Mouse (Mus musculus): ENCODE measurements around the gene Cnot1. TPM values are rescaled to one million over a fixed set of nuclear protein-coding genes. Genes with fewer than 3 reads are reported as not detected.

The Cnot1 gene
- total and polyA plus RNA-seq, 2 experiments = 40.2 to 116 TPM

DNA sequence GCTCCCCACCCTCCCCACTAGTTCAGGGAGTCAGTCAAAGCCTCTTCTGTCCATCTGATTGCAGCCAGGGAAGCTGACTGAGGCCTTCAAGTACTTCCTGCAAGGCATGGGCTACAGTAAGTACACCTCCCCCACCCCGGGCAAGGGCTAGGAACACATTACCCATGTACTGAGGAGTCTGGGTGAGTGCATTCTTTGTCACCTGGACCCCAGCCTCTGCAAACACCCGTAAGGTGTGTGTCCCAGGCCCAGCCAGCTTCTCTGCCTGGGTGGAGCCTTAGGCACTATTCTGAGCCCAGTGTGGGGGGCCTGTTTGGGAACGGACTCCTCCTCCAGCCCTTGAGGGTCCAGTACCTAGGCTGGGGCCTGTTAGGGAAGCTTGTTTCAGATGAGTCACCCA is 96.2 kb downstream of the Cnot1 start:
- no peak for TF ChIP-seq POLR2A (IDR thresholded peaks at IDR 0.05; ENCODE audit: extremely low read depth, insufficient read depth, low read length)
- no peak for TF ChIP-seq CTCF (IDR thresholded peaks at IDR 0.05; ENCODE audit: low read depth, low read length)
- no peak for DNase-seq (ENCODE audit: extremely low read depth, low read depth, low spot score)
- 88% methylated on average over 3 of the region's 3 CpGs for WGBS
- Histone ChIP-seq H3K9ac (ENCODE audit: low read depth, low read length) (no peak overlapping the region), H3K27me3 (ENCODE audit: control insufficient read depth, insufficient read depth, low read length) (no peaks in the 10 kb centered on the region), H3K4me3 (ENCODE audit: insufficient read depth, low read depth, low read length) (no peak overlapping the region), H3K27ac (replicated peaks; ENCODE audit: insufficient read depth, low read depth, low read length) (no peak overlapping the region), H3K79me2 (ENCODE audit: control insufficient read depth, insufficient read depth, low read length) (no peaks in the 10 kb centered on the region), H3K4me1 (ENCODE audit: control insufficient read depth, insufficient read depth, low read length) (peaks cover 2% of the 10 kb centered on the region; the same call in 1 of the 2 replicates), H3K36me3 (ENCODE audit: control insufficient read depth, insufficient read depth, low read length) (no peaks in the 10 kb centered on the region)

GRCm38 (mm10) chr8:95709579-95709978 is 97.7 kb downstream of the Cnot1 start:
- DNase-seq (ENCODE audit: extremely low read depth, low read depth, low spot score) = no peak
- 54% methylated on average over 7 of the region's 7 CpGs for WGBS
- no peaks in the 10 kb centered on the region for H3K79me2 ChIP-seq (ENCODE audit: control insufficient read depth, insufficient read depth, low read length)
- H3K27me3 ChIP-seq (ENCODE audit: control insufficient read depth, insufficient read depth, low read length) = no peaks in the 10 kb centered on the region
- TF ChIP-seq POLR2A (IDR thresholded peaks at IDR 0.05; ENCODE audit: extremely low read depth, insufficient read depth, low read length) (no peak), CTCF (IDR thresholded peaks at IDR 0.05; ENCODE audit: low read depth, low read length) (no peak)
- H3K36me3 ChIP-seq (ENCODE audit: control insufficient read depth, insufficient read depth, low read length) = no peaks in the 10 kb centered on the region
- H3K4me1 ChIP-seq (ENCODE audit: control insufficient read depth, insufficient read depth, low read length) = no peaks in the 10 kb centered on the region
- no peak overlapping the region for H3K4me3 ChIP-seq (ENCODE audit: insufficient read depth, low read depth, low read length)
- H3K9ac ChIP-seq (ENCODE audit: low read depth, low read length) = no peak overlapping the region
- no peak overlapping the region for H3K27ac ChIP-seq (replicated peaks; ENCODE audit: insufficient read depth, low read depth, low read length)

DNA sequence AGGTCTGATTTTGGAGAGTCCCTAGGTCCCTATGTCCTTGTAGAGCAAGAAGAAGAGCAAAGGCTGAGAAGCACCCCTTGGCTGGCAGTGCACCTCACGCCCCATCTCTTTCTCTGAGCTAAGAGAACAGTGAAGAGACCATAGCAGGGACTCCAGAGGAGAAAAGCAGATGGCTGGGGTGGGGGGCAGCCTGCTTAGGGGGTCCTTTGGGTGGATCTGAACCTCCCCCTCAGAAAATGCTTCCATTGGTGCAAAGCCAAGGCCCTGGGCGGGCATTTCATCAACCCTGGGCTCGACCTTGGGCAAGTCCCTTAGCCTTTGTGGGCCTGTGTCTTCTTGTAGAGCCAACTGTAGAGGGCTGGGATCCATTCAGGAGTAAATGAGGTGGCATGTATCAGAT is 102.7 kb downstream of the Cnot1 start:
- DNase-seq (ENCODE audit: extremely low read depth, low read depth, low spot score) = no peak
- Histone ChIP-seq H3K27me3 (ENCODE audit: control insufficient read depth, insufficient read depth, low read length) (no peaks in the 10 kb centered on the region), H3K79me2 (ENCODE audit: control insufficient read depth, insufficient read depth, low read length) (no peaks in the 10 kb centered on the region), H3K27ac (replicated peaks; ENCODE audit: insufficient read depth, low read depth, low read length) (no peak overlapping the region), H3K36me3 (ENCODE audit: control insufficient read depth, insufficient read depth, low read length) (no peaks in the 10 kb centered on the region), H3K4me1 (ENCODE audit: control insufficient read depth, insufficient read depth, low read length) (no peaks in the 10 kb centered on the region), H3K9ac (ENCODE audit: low read depth, low read length) (no peak overlapping the region), H3K4me3 (ENCODE audit: insufficient read depth, low read depth, low read length) (no peak overlapping the region)
- TF ChIP-seq POLR2A (IDR thresholded peaks at IDR 0.05; ENCODE audit: extremely low read depth, insufficient read depth, low read length) = no peak
- TF ChIP-seq CTCF (IDR thresholded peaks at IDR 0.05; ENCODE audit: low read depth, low read length) = no peak
- 85% methylated on average over 3 of the region's 3 CpGs for WGBS

GRCm38 (mm10) chr8:95703461-95704260 is 103.6 kb downstream of the Cnot1 start:
- DNase-seq (ENCODE audit: extremely low read depth, low read depth, low spot score) = no peak
- Histone ChIP-seq H3K4me3 (ENCODE audit: insufficient read depth, low read depth, low read length) (no peak overlapping the region), H3K27me3 (ENCODE audit: control insufficient read depth, insufficient read depth, low read length) (no peaks in the 10 kb centered on the region), H3K4me1 (ENCODE audit: control insufficient read depth, insufficient read depth, low read length) (no peaks in the 10 kb centered on the region), H3K9ac (ENCODE audit: low read depth, low read length) (no peak overlapping the region), H3K27ac (replicated peaks; ENCODE audit: insufficient read depth, low read depth, low read length) (no peak overlapping the region), H3K79me2 (ENCODE audit: control insufficient read depth, insufficient read depth, low read length) (no peaks in the 10 kb centered on the region), H3K36me3 (ENCODE audit: control insufficient read depth, insufficient read depth, low read length) (no peaks in the 10 kb centered on the region)
- TF ChIP-seq CTCF (IDR thresholded peaks at IDR 0.05; ENCODE audit: low read depth, low read length) = no peak
- no peak for TF ChIP-seq POLR2A (IDR thresholded peaks at IDR 0.05; ENCODE audit: extremely low read depth, insufficient read depth, low read length)
- WGBS = 11% methylated on average over 15 of the region's 15 CpGs

- 6% methylated on average over 34 of the region's 34 CpGs for WGBS
- H3K4me3 ChIP-seq (ENCODE audit: insufficient read depth, low read depth, low read length) = peak overlapping the region; percentile 45
- H3K36me3 ChIP-seq (ENCODE audit: control insufficient read depth, insufficient read depth, low read length) = no peaks in the 10 kb centered on the region
- no peak overlapping the region for H3K27ac ChIP-seq (replicated peaks; ENCODE audit: insufficient read depth, low read depth, low read length)
- no peaks in the 10 kb centered on the region for H3K4me1 ChIP-seq (ENCODE audit: control insufficient read depth, insufficient read depth, low read length)
- no peaks in the 10 kb centered on the region for H3K79me2 ChIP-seq (ENCODE audit: control insufficient read depth, insufficient read depth, low read length)
- peak overlapping the region; percentile 17; the same call in 1 of the 2 replicates for H3K9ac ChIP-seq (ENCODE audit: low read depth, low read length)
- no peaks in the 10 kb centered on the region for H3K27me3 ChIP-seq (ENCODE audit: control insufficient read depth, insufficient read depth, low read length)
- no peak for DNase-seq (ENCODE audit: extremely low read depth, low read depth, low spot score)
- TF ChIP-seq CTCF (IDR thresholded peaks at IDR 0.05; ENCODE audit: low read depth, low read length) = no peak
- TF ChIP-seq POLR2A (IDR thresholded peaks at IDR 0.05; ENCODE audit: extremely low read depth, insufficient read depth, low read length) = no peak
Measured at GRCm38 (mm10) chr8:95702480-95703446, 104.5 kb downstream of the Cnot1 start.
